Mouse (Mus musculus): ENCODE results near the gene Nfkbil1.

Gene Nfkbil1

DNA sequence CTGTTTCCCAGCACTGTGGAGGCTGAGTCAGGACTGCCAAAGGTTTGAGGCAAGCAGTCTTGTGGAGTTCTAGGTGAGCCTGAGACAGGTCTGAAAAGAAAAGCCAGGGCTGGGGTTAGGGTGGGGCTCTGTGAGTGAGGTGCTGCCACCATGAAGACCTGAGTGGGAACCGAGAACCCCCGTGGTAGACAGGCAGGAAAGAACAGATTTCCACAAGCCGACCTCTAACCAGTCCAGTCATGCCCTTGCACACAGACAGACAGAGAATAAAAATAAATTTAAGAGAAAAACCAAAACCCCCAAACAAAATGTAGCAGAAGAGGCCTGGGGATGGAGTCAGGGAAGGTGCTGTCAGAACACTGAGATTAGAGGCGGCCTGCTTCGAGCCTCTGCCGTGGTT is 60.2 kb downstream of the Nfkbil1 start:
- no peak for DNase-seq

DNA sequence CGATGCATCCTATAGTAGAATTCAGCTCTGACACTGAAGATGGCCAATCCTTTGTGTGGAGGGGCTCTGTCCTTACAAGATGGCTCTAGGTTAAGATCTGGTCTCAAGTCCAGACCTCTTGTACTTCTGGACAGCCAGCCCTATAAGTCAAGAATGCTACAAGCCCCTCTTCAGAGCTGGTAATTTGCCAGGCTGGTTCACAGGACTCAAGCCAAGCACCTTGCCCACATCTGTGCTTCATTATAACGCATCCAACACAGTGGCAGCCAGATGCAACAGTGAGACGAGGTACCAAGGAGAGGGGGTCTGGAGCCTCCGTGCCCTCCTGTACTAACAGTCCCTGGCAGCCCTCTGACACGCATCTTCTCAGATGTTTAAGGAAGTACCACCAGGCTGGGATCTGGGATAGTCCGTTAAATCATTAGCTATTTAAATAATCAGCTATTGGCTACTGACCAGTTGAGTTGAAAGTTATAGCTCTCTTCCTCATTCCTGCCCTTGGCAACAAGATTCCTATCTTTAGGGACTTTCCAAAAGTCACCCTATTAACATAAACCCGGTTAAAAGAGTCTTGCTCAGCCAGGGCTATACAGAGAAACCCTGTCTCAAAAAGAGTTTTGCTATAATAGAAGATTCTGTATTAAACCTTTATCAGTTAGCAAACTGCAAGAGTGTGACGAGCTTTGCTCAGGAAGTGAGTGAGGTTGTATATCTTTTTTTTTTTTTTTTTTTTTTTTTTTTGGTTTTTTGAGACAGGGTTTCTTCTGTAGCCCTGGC is 61.2 kb downstream of the Nfkbil1 start:
- DNase-seq: no peak

DNA sequence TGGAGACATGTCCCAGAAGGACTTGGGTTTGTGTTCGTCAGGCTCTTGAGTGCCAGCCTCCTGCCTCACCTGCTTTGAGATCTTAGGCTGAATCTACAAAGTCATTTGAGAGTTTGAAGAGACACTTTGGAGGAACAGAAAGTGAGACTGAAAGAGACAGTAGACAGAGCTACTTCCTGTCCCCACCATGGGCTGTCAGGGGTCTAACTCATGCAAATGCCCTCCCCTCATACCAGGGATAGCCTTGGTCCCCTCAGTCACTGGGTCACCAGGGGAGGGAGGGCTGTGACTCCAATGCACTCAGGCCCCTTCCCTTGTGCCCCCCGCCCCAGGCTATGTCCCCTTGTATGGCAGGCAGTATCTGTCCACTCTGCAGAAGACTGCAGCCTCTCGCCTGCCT is 62.3 kb downstream of the Nfkbil1 start:
- no peak for DNase-seq

DNA sequence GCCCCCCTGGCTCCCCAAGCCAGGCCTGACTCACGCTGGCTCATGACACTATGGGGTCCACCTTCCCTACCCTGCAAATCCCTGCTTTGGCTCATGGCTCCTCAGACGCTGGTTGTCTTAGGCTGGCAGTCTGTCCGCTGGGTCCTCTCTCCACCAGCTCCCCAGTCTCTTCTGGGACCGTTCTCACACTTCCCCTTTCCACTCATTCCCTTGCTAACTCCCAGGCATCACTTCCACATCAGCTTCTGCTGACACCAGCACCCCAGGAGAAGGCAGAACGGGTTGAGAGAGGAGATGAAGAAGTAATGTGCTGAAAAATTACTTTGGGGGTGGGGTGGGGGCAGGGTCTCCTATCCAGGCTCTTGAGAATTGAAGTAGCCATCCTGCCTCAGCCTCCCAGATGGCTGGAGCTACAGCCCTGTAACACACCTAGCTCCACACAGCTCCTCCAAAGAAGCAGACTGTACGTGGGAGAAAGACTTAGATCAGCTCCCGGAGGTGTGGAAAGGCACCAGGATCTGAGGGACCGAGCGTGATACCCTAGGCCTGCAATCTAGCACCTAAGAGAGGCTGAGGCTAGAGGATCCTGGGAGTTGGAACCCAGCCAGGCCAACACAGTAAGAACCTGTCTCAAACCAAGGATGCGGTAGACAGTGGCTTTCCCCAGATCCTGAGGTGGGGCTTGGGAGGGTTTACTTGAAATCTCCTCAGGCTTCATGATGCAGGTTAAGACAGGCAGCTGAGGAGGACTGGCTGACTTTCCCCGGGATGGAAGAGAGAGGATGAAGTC is 63.0 kb downstream of the Nfkbil1 start:
- DNase-seq: no peak

All from cerebellum, postnatal 36 days (tissue).